Mouse (Mus musculus) neutrophil, adult 5-6 weeks (primary cell): ENCODE measurements around the gene Zfp704. TPM values are rescaled to one million over a fixed set of nuclear protein-coding genes. Genes with fewer than 3 reads are reported as not detected.

Source experiments
- ATAC-seq: fragments of 151-379, 151-347 bp; 2 replicates; pipeline ENCODE4 v1.8.0; 2017; ENCODE audit warnings: mild to moderate bottlenecking, moderate TSS enrichment; ENCODE audit not compliant: insufficient number of reproducible peaks, poor library complexity, low FRiP score, severe bottlenecking; ENCODE audit errors: extremely low read depth
- total RNA-seq: library from RNA; stranded (forward); fragments of 200-1000 nt; gene quantifications from 2 replicates; pipeline ENCODE4 v1.2.3, GENCODE M21; 2017

The Zfp704 gene
- 0.61 and 0.70 TPM in 2 replicates for total RNA-seq

- no peak for ATAC-seq
These were observed at the start of gene Zfp704 for GRCm38 (mm10) chr3:9609581-9610341. Gene Zfp704, minus strand, starts transcription at chr3:9610085.

- ATAC-seq = no peak
These were observed 23.4 kb upstream of the Zfp704 start for GRCm38 (mm10) chr3:9633036-9634005.

GRCm38 (mm10) chr3:9629951-9630350, 20.1 kb upstream of the Zfp704 start:
- ATAC-seq = no peak

GRCm38 (mm10) chr3:9628041-9628440, 18.2 kb upstream of the Zfp704 start:
- ATAC-seq = no peak

- ATAC-seq = no peak
These were observed 16.3 kb upstream of the Zfp704 start for GRCm38 (mm10) chr3:9626149-9626548.

- ATAC-seq = no peak
These were observed 10.7 kb upstream of the Zfp704 start for GRCm38 (mm10) chr3:9620611-9621010.

GRCm38 (mm10) chr3:9619562-9620275, 9.8 kb upstream of the Zfp704 start:
- no peak for ATAC-seq

GRCm38 (mm10) chr3:9617101-9617500, 7.2 kb upstream of the Zfp704 start:
- no peak for ATAC-seq

- no peak for ATAC-seq
These were observed 4.8 kb upstream of the Zfp704 start for GRCm38 (mm10) chr3:9614676-9615075.

- no peak for ATAC-seq
These were observed 4.1 kb upstream of the Zfp704 start for GRCm38 (mm10) chr3:9614011-9614410.

GRCm38 (mm10) chr3:9611226-9611625, 1.3 kb upstream of the Zfp704 start:
- ATAC-seq = no peak

GRCm38 (mm10) chr3:9610426-9610825, 541 bp upstream of the Zfp704 start:
- ATAC-seq = no peak

GRCm38 (mm10) chr3:9608906-9609580, 842 bp downstream of the Zfp704 start:
- no peak for ATAC-seq

GRCm38 (mm10) chr3:9608441-9608905, 1.4 kb downstream of the Zfp704 start:
- ATAC-seq = peak; percentile 3; the same call in 1 of the 2 replicates

- ATAC-seq = no peak
These were observed 2.2 kb downstream of the Zfp704 start for GRCm38 (mm10) chr3:9607686-9608085.

- no peak for ATAC-seq
These were observed 3.8 kb downstream of the Zfp704 start for GRCm38 (mm10) chr3:9605784-9606706.

- no peak for ATAC-seq
These were observed 4.9 kb downstream of the Zfp704 start for GRCm38 (mm10) chr3:9604941-9605340.

- ATAC-seq = no peak
These were observed 6.0 kb downstream of the Zfp704 start for GRCm38 (mm10) chr3:9603866-9604265.
